Mouse (Mus musculus) neural tube, embryonic 12.5 days (tissue): ENCODE results near the gene Tctn3. TPM values are rescaled to one million over a fixed set of nuclear protein-coding genes. Genes with fewer than 3 reads are reported as not detected.

Source experiments
- ATAC-seq: fragments of 200-750 bp; cut with Nextera tagmentation; 2 replicates; pipeline ENCODE4 v1.8.0; 2017; ENCODE audit warnings: low read depth, mild to moderate bottlenecking, moderate TSS enrichment, moderate library complexity; ENCODE audit not compliant: low FRiP score
- H3K27ac ChIP-seq: fragments of 300-500 bp; sonication (generic); 2 replicates; pipeline ENCODE4 v1.5.1; 2016
- H3K27me3 ChIP-seq: fragments of 300-500 bp; sonication (generic); replicated peaks from 2 replicates; pipeline ENCODE4 v1.6.1; 2016; ENCODE audit warnings: mild to moderate bottlenecking
- H3K36me3 ChIP-seq: fragments of 300-500 bp; sonication (generic); 2 replicates; pipeline ENCODE4 v1.6.1; 2016; ENCODE audit warnings: mild to moderate bottlenecking
- H3K4me1 ChIP-seq: fragments of 300-500 bp; sonication (generic); 2 replicates; pipeline ENCODE4 v1.6.1; 2016
- H3K4me2 ChIP-seq: fragments of 300-500 bp; sonication (generic); replicated peaks from 2 replicates; pipeline ENCODE4 v1.6.1; 2016; ENCODE audit warnings: mild to moderate bottlenecking
- H3K4me3 ChIP-seq: fragments of 300-500 bp; sonication (generic); 2 replicates; pipeline ENCODE4 v1.5.1; 2016
- H3K9ac ChIP-seq: fragments of 300-500 bp; sonication (generic); 2 replicates; pipeline ENCODE4 v1.6.1; 2016; ENCODE audit warnings: mild to moderate bottlenecking
- H3K9me3 ChIP-seq: fragments of 300-500 bp; sonication (generic); 2 replicates; pipeline ENCODE4 v1.6.1; 2016; ENCODE audit warnings: mild to moderate bottlenecking
- WGBS: fragments of 180-500 bp; shearing (Covaris S2); methylation state at CpG from one replicate; pipeline ENCODE4 v1.1.7; 2016; 5-methylcytosine and 5-hydroxymethylcytosine counted together
- polyA plus RNA-seq: library from polyadenylated mRNA; unstranded; fragments of >200 nt; fragmentation: Nextera tagmentation; extraction: Ambion mirVana; gene quantifications from 2 replicates; pipeline ENCODE4 v1.2.1, GENCODE M21; 2016

Gene Tctn3
- polyA plus RNA-seq: 11.1 and 11.7 TPM in 2 replicates

DNA sequence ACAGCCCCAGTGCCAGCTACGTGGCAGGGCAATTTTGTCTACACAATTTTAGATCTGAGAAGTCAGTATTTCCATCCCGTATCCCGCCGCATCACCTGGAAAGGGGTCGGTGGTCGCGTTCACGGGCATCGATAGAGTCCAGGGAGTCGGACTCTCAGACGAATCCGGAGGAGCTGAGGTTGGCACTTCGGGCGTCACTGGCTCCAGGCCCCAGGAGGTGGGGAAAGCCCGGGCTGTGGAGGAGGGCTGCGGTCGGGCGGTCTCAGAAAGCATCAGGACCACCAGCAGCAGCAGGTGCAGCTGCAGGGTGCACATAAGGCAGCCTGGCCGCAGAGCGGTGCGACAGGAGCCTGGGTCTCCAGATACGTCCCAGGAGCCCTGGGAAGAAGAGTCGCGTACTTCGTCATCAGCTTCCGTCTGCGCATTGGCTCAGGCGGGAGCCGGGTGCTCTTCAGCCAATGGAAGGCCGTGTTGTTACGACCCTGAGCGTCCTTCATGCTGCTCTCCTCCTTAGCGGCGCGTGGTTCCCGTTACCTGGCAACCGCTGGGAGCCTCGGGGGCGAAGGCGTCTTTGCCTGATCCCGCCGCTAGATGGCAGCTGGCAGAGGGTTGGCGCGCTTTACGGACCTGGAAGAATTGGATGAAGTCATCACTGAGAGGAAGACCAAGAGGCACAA is at the start of gene Tctn3, which contains the start of gene Entpd1:
Gene Tctn3, minus strand, starts transcription at position 404 of the 677 bp plus-strand sequence.
Gene Entpd1, plus strand, starts transcription at position 537 of the 677 bp plus-strand sequence.
- Histone ChIP-seq H3K9ac (peak within 1 kb of the TSS; percentile 75), H3K4me3 (peak within 1 kb of the TSS; percentile 63), H3K4me1 (peaks cover 7% of the 10 kb centered on the region; the same call in 1 of the 2 replicates), H3K4me2 (peak within 1 kb of the TSS; percentile 84), H3K36me3 (peaks cover 22% of the 10 kb centered on the region), H3K27ac (no peak within 1 kb of the TSS), H3K27me3 (no peaks in the 10 kb centered on the region), H3K9me3 (no peaks in the 10 kb centered on the region)
- ATAC-seq: peak; percentile 100
- WGBS: under 1% methylated on average over 45 of the region's 45 CpGs

DNA sequence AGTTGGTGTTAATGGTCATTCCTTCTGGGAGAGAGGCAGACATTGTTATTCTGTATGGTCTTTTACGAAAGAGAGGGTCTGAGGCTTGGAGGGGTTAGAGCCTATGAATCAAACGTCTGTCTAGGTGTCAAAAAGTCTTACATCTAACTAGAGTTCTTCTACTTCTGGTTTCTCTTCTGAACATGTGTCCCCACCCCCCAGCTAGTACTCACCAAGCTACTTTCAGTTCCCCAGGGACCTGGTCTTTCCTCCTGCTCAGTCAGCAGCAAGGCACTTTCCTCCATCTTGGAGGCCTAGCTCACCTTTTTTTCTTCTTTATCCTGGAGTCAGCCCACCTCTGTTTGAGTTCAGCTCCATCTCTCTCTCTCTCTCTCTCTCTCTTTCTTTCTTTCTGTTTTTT is 49.1 kb upstream of the Tctn3 start:
- 76% methylated on average over 2 of the region's 2 CpGs for WGBS
- 0 out of 2 replicates have a peak overlapping the region, but pooled peaks have one; percentile 41 for H3K4me3 ChIP-seq
- H3K27ac ChIP-seq: no peak overlapping the region
- H3K9me3 ChIP-seq: no peaks in the 10 kb centered on the region
- no peak overlapping the region for H3K9ac ChIP-seq
- ATAC-seq: no peak
- H3K36me3 ChIP-seq: no peaks in the 10 kb centered on the region
- peaks cover 6% of the 10 kb centered on the region; the same call in 1 of the 2 replicates for H3K4me1 ChIP-seq
- no peaks in the 10 kb centered on the region for H3K27me3 ChIP-seq
- H3K4me2 ChIP-seq: peak overlapping the region; percentile 64

GRCm38 (mm10) chr19:40660510-40660909 is 48.5 kb upstream of the Tctn3 start:
- Histone ChIP-seq H3K9me3 (no peaks in the 10 kb centered on the region), H3K4me2 (peak overlapping the region; percentile 64), H3K4me1 (peaks cover 6% of the 10 kb centered on the region; the same call in 1 of the 2 replicates), H3K36me3 (no peaks in the 10 kb centered on the region), H3K4me3 (peak overlapping the region; percentile 41), H3K9ac (peak overlapping the region; percentile 55), H3K27me3 (no peaks in the 10 kb centered on the region), H3K27ac (peak overlapping the region; percentile 51)
- peak; percentile 52; the same call in 1 of the 2 replicates for ATAC-seq
- WGBS: 10% methylated on average over 9 of the region's 9 CpGs

DNA sequence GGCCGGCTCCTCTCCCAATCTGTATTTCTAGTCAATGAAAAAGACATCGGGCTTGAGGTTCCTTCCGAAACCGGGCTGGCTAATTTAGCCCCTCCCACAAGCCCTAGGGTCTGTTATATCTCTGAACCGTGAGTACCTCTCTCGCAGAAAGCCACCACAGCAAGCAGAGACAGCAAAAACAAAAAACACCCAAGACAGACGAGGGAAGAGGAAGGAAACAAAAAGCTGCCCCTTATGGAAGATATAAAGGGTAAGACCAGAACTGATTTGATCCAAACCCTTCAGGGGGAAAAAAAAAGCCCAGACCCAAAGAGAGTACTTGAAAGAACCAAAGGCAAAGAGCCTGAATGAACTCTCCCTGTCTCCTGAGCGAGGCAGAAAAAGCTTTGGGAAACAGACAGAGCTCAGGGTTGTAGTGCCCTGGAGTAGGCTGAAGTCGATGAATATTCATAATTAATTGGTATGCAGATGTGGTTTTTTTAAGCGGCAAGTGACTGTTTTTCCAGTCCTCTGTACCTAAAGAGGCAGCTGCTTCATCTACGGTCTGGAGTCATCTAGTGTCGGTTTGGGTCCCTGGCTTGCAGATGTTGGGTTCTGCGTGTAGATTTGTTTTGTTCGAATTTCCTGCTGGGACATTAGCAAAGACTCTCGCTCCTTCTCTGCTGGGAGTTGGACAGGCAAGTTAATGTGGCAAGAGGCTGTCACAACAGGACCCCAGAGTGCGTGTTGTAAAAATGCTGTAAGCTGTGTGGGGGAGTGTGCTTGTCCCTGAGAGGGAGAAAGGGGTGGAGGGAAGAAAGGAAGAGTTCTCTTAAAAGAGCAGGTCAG is 47.8 kb upstream of the Tctn3 start:
- Histone ChIP-seq H3K4me1 (peaks cover 6% of the 10 kb centered on the region; the same call in 1 of the 2 replicates), H3K9ac (peak overlapping the region; percentile 55), H3K9me3 (no peaks in the 10 kb centered on the region), H3K36me3 (no peaks in the 10 kb centered on the region), H3K4me2 (peak overlapping the region; percentile 64), H3K4me3 (peak overlapping the region; percentile 41), H3K27ac (peak overlapping the region; percentile 51), H3K27me3 (no peaks in the 10 kb centered on the region)
- under 1% methylated on average over 16 of the region's 16 CpGs for WGBS
- peak; percentile 83 for ATAC-seq

- H3K36me3 ChIP-seq: no peaks in the 10 kb centered on the region
- H3K4me3 ChIP-seq: no peak overlapping the region
- H3K4me1 ChIP-seq: peaks cover 6% of the 10 kb centered on the region; the same call in 1 of the 2 replicates
- H3K27me3 ChIP-seq: no peaks in the 10 kb centered on the region
- H3K27ac ChIP-seq: no peak overlapping the region
- ATAC-seq: no peak
- WGBS: 51% methylated on average over 5 of the region's 5 CpGs
- no peaks in the 10 kb centered on the region for H3K9me3 ChIP-seq
- H3K4me2 ChIP-seq: peak overlapping the region; percentile 64; the same call in 1 of the 2 replicates
- no peak overlapping the region for H3K9ac ChIP-seq
These were observed 46.9 kb upstream of the Tctn3 start for GRCm38 (mm10) chr19:40658935-40659334.

DNA sequence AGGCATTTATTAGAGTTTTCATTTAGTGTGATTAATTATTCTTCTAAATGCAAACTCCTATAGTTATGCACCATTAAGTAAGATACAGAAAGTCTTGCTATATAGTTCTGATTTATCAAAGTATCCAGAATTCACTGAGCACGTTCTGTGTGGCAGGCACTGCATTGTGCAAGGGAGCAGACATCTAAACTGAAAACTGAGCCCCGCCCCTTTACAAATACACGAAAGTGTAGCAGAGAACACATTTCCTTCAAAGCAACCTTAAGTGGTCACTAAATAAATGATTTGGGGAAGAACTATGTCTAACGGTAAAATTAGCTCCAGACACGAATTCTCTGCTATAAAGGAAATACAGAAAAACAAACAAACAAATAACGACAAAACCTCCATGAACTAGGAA is 46.2 kb upstream of the Tctn3 start:
- Histone ChIP-seq H3K27ac (no peak overlapping the region), H3K4me1 (peaks cover 6% of the 10 kb centered on the region; the same call in 1 of the 2 replicates), H3K4me3 (no peak overlapping the region), H3K9me3 (no peaks in the 10 kb centered on the region), H3K36me3 (no peaks in the 10 kb centered on the region), H3K27me3 (no peaks in the 10 kb centered on the region), H3K9ac (no peak overlapping the region), H3K4me2 (no peak overlapping the region)
- WGBS: 74% methylated on average over 6 of the region's 6 CpGs
- no peak for ATAC-seq

- no peak overlapping the region for H3K4me2 ChIP-seq
- no peak for ATAC-seq
- no peak overlapping the region for H3K27ac ChIP-seq
- H3K9me3 ChIP-seq: no peaks in the 10 kb centered on the region
- H3K9ac ChIP-seq: no peak overlapping the region
- H3K36me3 ChIP-seq: no peaks in the 10 kb centered on the region
- H3K4me3 ChIP-seq: no peak overlapping the region
- H3K27me3 ChIP-seq: no peaks in the 10 kb centered on the region
- peaks cover 6% of the 10 kb centered on the region; the same call in 1 of the 2 replicates for H3K4me1 ChIP-seq
- WGBS: 89% methylated on average over 5 of the region's 5 CpGs
These were observed 44.2 kb upstream of the Tctn3 start for GRCm38 (mm10) chr19:40656207-40656606.

DNA sequence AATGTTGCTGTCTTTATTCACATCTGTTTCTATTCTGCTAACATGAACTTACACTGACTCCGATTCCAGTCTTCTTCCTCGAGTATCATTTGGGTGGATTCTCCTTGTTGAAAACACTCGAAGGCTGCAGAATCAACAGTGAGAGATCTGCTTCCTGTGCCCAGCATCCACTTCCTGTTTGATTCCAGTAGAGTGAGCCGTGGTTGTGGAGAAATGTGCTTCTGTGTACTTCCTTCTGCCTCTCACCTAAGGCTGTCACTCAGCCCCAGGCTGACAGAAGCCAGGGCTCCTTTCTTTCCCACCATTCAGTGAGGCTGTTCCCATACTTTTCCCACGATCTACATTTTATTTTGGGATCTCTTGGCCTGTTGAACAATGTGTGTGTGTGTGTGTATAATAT is 38.1 kb upstream of the Tctn3 start:
- no peaks in the 10 kb centered on the region for H3K36me3 ChIP-seq
- H3K27me3 ChIP-seq: no peaks in the 10 kb centered on the region
- no peaks in the 10 kb centered on the region for H3K4me1 ChIP-seq
- no peak overlapping the region for H3K4me2 ChIP-seq
- no peak overlapping the region for H3K9ac ChIP-seq
- no peaks in the 10 kb centered on the region for H3K9me3 ChIP-seq
- no peak for ATAC-seq
- no peak overlapping the region for H3K27ac ChIP-seq
- no peak overlapping the region for H3K4me3 ChIP-seq
- 79% methylated on average over 5 of the region's 5 CpGs for WGBS

GRCm38 (mm10) chr19:40647319-40648158 is 35.5 kb upstream of the Tctn3 start:
- H3K9me3 ChIP-seq: no peaks in the 10 kb centered on the region
- no peaks in the 10 kb centered on the region for H3K4me1 ChIP-seq
- H3K27me3 ChIP-seq: no peaks in the 10 kb centered on the region
- no peak overlapping the region for H3K9ac ChIP-seq
- no peak overlapping the region for H3K4me3 ChIP-seq
- no peak overlapping the region for H3K27ac ChIP-seq
- ATAC-seq: no peak
- 63% methylated on average over 9 of the region's 9 CpGs for WGBS
- H3K36me3 ChIP-seq: no peaks in the 10 kb centered on the region
- no peak overlapping the region for H3K4me2 ChIP-seq

GRCm38 (mm10) chr19:40646379-40646778 is 34.3 kb upstream of the Tctn3 start:
- no peak overlapping the region for H3K4me2 ChIP-seq
- no peaks in the 10 kb centered on the region for H3K9me3 ChIP-seq
- no peak overlapping the region for H3K9ac ChIP-seq
- no peaks in the 10 kb centered on the region for H3K36me3 ChIP-seq
- ATAC-seq: no peak
- H3K4me1 ChIP-seq: no peaks in the 10 kb centered on the region
- no peaks in the 10 kb centered on the region for H3K27me3 ChIP-seq
- no peak overlapping the region for H3K4me3 ChIP-seq
- WGBS: 46% methylated on average over 6 of the region's 6 CpGs
- no peak overlapping the region for H3K27ac ChIP-seq

GRCm38 (mm10) chr19:40643846-40644245 is 31.8 kb upstream of the Tctn3 start:
- H3K36me3 ChIP-seq: no peaks in the 10 kb centered on the region
- H3K27me3 ChIP-seq: no peaks in the 10 kb centered on the region
- H3K4me2 ChIP-seq: no peak overlapping the region
- H3K9ac ChIP-seq: no peak overlapping the region
- H3K9me3 ChIP-seq: no peaks in the 10 kb centered on the region
- WGBS: 91% methylated on average over 1 of the region's 1 CpGs
- no peak overlapping the region for H3K27ac ChIP-seq
- H3K4me1 ChIP-seq: no peaks in the 10 kb centered on the region
- H3K4me3 ChIP-seq: no peak overlapping the region
- ATAC-seq: no peak
